Mouse (Mus musculus) heart, adult 11 months (tissue): ENCODE results near the gene Lman2l.

Experiments
- DNase-seq: peaks from one replicate; pipeline ENCODE4 v3.0.0; 2022

The Lman2l gene

GRCm38 (mm10) chr1:36444471-36445464 is at the start of gene Lman2l:
Lman2l (minus strand) TSS chr1:36445271.
- DNase-seq: peak; percentile 100

- DNase-seq: no peak
Measured at GRCm38 (mm10) chr1:36493299-36493698, 48.2 kb upstream of the Lman2l start.

GRCm38 (mm10) chr1:36492416-36493139 is 47.5 kb upstream of the Lman2l start:
- DNase-seq: peak; percentile 97

- DNase-seq: no peak
Measured at GRCm38 (mm10) chr1:36489661-36490060, 44.6 kb upstream of the Lman2l start.

- DNase-seq: no peak
Measured at GRCm38 (mm10) chr1:36487111-36487510, 42.0 kb upstream of the Lman2l start.

GRCm38 (mm10) chr1:36485080-36485479 is 40.0 kb upstream of the Lman2l start:
- DNase-seq: no peak

GRCm38 (mm10) chr1:36483825-36484224 is 38.8 kb upstream of the Lman2l start:
- DNase-seq: no peak

GRCm38 (mm10) chr1:36479903-36480899 is 35.1 kb upstream of the Lman2l start:
- DNase-seq: no peak

GRCm38 (mm10) chr1:36478343-36478795 is 33.3 kb upstream of the Lman2l start:
- DNase-seq: no peak

GRCm38 (mm10) chr1:36476426-36476825 is 31.4 kb upstream of the Lman2l start:
- DNase-seq: no peak

- DNase-seq: no peak
Measured at GRCm38 (mm10) chr1:36475480-36476110, 30.5 kb upstream of the Lman2l start.

GRCm38 (mm10) chr1:36474646-36475045 is 29.6 kb upstream of the Lman2l start:
- no peak for DNase-seq

GRCm38 (mm10) chr1:36473211-36473780 is 28.2 kb upstream of the Lman2l start:
- no peak for DNase-seq

- DNase-seq: no peak
Measured at GRCm38 (mm10) chr1:36472106-36472440, 27.0 kb upstream of the Lman2l start.

GRCm38 (mm10) chr1:36471181-36472105 is 26.4 kb upstream of the Lman2l start, which contains the start of gene Cnnm4:
Cnnm4 (plus strand) TSS chr1:36471620.
- peak; percentile 99 for DNase-seq

- peak; percentile 97 for DNase-seq
Measured at GRCm38 (mm10) chr1:36469811-36470444, 24.9 kb upstream of the Lman2l start.

GRCm38 (mm10) chr1:36467446-36467845 is 22.4 kb upstream of the Lman2l start:
- DNase-seq: no peak

- no peak for DNase-seq
Measured at GRCm38 (mm10) chr1:36465641-36466160, 20.6 kb upstream of the Lman2l start.

GRCm38 (mm10) chr1:36461829-36462228 is 16.8 kb upstream of the Lman2l start:
- no peak for DNase-seq

- no peak for DNase-seq
Measured at GRCm38 (mm10) chr1:36458169-36458568, 13.1 kb upstream of the Lman2l start.
